Mouse (Mus musculus) layer of hippocampus, postnatal 10 days (tissue): ENCODE data around the gene Slc35e1. TPM values are rescaled to one million over a fixed set of nuclear protein-coding genes. Genes with fewer than 3 reads are reported as not detected.

ENCODE experiments used
- DNase-seq, 2 experiments: peaks; one replicate each; pipeline ENCODE4 v3.0.0; 2021; ENCODE audit warnings: low spot score in 2 of 2
- total RNA-seq, 2 experiments: library from RNA; stranded (reverse); gene quantifications; 2 replicates each; pipeline ENCODE4 v1.2.3; 2021

The Slc35e1 gene
- total RNA-seq, 2 experiments from 2014 or later, result 37.6 to 40.2 TPM

GRCm38 (mm10) chr8:72487014-72487413 lies 5.4 kb downstream of the Slc35e1 start:
- no peak for DNase-seq

DNA sequence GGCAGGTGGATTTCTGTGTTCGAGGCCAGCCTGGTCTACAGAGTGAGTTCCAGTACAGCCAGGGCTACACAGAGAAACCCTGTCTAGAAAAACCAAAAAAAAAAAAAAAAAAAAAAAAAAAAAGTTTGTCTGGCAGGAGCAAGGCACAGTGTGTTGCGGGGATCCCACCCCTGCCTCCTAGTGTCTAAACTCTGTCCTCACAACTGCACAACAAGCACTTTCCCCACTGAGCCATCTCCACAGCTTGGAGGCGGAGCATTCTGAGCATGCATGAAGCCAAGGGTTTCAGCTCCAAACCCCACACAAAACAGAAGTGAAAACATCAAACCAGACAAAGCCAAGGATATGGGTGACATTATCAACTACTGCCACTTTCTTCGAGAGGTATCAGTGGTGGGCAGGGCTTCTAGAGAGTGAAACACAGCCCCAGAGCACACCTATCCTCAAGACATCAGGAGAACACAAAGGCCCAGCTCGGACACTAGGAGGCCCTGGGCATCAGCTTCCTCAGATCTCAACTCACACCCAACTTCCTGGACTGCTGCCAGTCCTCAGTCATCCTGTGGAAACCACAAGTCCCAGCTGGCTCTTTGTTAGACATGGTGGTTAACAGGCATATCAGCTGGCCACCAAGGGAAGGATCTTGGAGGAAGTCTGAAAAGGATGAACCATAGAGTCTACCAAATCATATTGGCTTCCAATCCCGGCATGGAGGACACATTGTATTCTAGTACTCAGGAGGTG lies 6.8 kb downstream of the Slc35e1 start:
- DNase-seq, result peak; percentile 32 to 50

GRCm38 (mm10) chr8:72474826-72475546 lies 17.4 kb downstream of the Slc35e1 start, which contains the start of gene Cherp:
TSS of gene Cherp (minus strand) at chr8:72475226.
- peak; percentile 95 to 97 for DNase-seq

GRCm38 (mm10) chr8:72470684-72471083 lies 21.7 kb downstream of the Slc35e1 start:
- no peak for DNase-seq

DNA sequence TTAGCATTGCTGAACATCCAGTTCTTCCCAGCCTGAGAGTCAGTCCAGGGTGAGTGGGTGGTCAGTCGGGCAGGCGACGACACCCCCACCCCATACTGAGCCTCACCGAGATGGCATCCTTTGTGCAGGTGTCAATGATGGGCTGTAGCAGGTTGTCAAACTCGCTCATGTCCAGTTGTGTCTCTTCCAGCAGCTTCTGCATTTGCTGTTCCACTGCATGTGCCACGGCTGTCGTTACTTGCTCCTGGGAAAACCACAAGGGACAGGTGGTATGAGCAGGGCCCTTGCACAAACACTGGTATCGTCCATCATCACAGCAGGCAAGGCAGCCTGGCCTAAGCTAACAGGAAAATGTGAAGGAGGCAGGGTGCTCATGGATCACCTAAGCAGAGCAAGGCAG lies 22.4 kb downstream of the Slc35e1 start:
- no peak for DNase-seq

- DNase-seq, result no peak
These were observed 23.2 kb downstream of the Slc35e1 start for GRCm38 (mm10) chr8:72469243-72469642.

DNA sequence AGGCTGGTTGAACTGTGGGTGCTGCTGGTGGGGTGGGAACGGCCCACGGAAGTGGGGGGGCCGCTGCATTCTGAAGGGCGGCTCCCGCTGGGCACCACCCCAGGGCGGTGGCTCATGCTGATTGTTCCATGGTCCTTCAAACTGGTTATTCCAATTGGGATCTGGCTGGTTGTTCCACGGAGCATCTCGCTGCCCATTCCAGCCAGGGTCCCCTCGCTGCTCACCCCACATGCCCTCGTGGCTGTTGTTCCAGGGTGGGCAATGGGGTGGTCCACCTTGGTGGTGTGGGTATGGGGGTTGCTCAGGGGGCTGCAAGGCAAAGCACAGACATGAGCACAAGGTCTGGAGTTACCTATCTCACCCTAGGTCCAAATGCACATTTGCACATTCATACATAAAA lies 28.2 kb downstream of the Slc35e1 start:
- DNase-seq, result no peak

DNA sequence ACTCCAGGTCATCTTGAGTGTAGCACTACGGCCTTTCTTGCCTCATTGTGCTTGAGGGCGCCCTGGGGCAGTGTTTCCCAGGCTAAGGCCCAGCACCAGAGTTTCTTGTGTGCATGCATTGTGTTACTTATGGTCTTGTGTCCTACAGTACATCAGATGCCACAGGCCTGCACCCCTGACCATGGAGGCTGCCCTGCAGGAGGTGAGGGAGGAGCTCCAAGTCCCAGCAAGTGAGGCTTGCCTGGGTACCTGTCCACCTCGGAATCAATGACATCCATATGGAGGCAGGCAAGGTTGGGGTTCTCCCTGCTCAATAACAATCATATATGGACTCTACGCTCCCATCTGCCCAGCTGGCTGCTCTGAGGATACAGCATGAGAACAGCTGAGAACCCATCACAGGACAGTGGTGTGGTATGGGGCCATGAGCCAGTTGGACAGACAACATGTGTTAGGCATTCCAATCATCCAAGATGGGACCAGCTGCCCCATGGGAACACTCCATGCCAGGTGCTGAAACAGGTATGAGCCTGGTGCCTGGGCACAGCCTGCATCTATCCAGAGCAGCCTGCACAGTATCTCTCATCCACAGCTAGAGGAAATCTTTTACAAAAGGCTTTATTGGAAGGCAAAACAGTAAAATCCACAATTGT lies 32.4 kb downstream of the Slc35e1 start:
- DNase-seq, result no peak

- no peak for DNase-seq
These were observed 34.0 kb downstream of the Slc35e1 start for GRCm38 (mm10) chr8:72458457-72458856.

DNA sequence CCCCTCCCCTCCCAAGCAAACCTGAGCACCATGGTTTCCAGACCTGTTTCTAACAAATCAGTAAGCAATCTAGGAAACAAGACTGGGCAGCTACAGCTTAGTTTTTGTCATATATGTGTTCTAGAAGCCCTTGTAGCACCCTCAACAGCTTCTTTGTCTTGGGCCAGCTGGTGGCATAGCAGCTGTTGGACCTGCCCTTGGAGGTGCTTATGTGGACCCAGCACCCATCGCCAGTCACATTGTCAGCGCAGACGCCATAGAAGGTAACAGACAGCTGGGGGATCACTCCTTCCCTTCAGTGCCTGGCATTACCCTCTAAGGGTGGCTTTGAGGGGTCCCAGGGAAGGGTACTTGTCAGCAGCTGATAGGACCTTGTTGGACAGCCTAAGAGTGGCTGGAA lies 34.6 kb downstream of the Slc35e1 start:
- no peak for DNase-seq

- DNase-seq, result no peak
These were observed 37.1 kb downstream of the Slc35e1 start for GRCm38 (mm10) chr8:72455317-72455716.

- DNase-seq, result no peak
These were observed 38.5 kb downstream of the Slc35e1 start for GRCm38 (mm10) chr8:72453904-72454303.

- no peak for DNase-seq
These were observed 40.9 kb downstream of the Slc35e1 start for GRCm38 (mm10) chr8:72451516-72451915.

DNA sequence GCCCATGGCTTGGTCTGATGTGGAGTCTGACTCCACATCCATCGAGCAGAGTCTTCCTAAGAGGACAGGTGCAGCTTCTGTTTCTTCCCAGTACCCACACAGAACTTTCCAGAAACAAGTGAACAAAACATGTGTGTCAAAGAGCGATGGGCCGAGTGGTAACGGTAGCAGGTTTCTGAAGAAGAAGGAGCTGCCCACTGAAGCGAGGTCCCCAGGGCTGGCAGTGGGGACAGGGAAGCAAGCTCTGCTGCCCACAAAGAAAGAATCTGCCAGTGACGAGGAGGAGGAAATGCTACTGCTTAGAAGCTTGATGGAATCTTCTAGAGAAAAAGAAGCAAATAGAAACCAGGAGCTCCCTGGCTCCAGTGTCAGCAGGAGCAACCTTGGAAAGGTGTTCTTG lies 47.3 kb downstream of the Slc35e1 start:
- no peak for DNase-seq

GRCm38 (mm10) chr8:72443994-72444350 lies 48.4 kb downstream of the Slc35e1 start:
- no peak for DNase-seq

- peak; percentile 98 for DNase-seq
These were observed 48.9 kb downstream of the Slc35e1 start, which contains the start of the genes Calr3 and 1700030K09Rik for GRCm38 (mm10) chr8:72443338-72443993. TSS of gene Calr3 (minus strand) at chr8:72443870. TSS of gene 1700030K09Rik (plus strand) at chr8:72443880.

DNA sequence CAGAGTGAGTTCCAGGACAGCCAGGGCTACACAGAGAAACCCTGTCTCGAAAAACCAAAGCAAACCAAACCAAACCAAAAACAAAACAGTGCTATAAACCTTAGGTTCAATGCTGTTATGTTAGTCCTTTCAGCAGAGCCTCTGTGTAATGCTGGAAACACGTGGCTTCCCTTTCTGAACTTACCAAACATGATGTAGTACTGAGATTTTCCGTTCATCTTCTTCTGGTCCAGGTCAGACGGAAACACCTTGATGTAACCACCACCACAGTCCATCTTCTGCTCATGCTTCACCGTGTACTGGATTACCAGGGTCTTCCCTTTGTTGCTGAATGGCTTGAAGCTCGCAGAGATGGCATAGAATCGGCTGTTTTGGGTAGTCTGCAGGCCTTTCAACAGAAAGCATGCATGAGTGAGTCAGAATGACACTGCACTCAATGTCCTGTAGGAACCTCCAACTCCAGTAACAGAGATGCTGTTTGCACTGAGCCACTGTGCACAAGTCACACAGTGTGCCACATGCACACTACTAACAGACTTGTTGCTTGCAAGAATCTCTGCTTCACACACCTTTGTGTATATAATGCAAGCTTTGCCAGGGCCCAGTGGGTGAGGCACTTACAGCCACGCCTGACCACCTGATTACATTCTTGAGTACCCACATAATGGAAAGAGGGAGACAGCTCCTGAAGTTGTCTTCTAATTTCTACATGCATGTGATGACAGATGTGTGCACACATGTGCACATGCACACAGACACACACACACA lies 54.0 kb downstream of the Slc35e1 start:
- DNase-seq, result no peak

GRCm38 (mm10) chr8:72434952-72435351 lies 57.5 kb downstream of the Slc35e1 start:
- no peak for DNase-seq
